Mouse (Mus musculus) E14TG2a.4 (cell line): ENCODE measurements around the gene Tbc1d2b.

Experiments used
- CTCF ChIP-seq: conservative IDR thresholded peaks from 2 replicates; pipeline ENCODE4 v1.5.1; 2014; ENCODE audit warnings: low read length
- NANOG ChIP-seq: IDR thresholded peaks from 2 replicates; pipeline ENCODE4 v1.6.1; 2014; ENCODE audit warnings: borderline replicate concordance, low read length, mixed read lengths
- POU5F1 ChIP-seq: IDR thresholded peaks from 2 replicates; pipeline ENCODE4 v1.6.1; 2014; ENCODE audit warnings: low read length, borderline replicate concordance

GRCm38 (mm10) chr9:90173330-90173729, 97.3 kb downstream of the Tbc1d2b start:
- TF ChIP-seq CTCF, result no peak
- TF ChIP-seq NANOG, result no peak
- no peak for TF ChIP-seq POU5F1
